ENCODE assay signal across 14 mouse cellular contexts in genomic region chr4:97838651-97839050, GRCm38 (mm10).
DNase-seq lines count a peak whose midpoint lies in the region; ATAC-seq and TF ChIP-seq lines count a peak whose summit lies in the region.
"Had no signal": no experiment of that assay in that cellular context is flagged by ENCODE, and none has a peak within 500 bp of the region (broad histone marks: within the 10 kb centered on the region; RNA-seq: fewer than 3 reads in every experiment).

No protein-coding gene starts in this region.

- no peak overlapping the region for H3K4me3 ChIP-seq in heart, embryonic 12.5 days
- H3K4me3 ChIP-seq in testis, adult 2 months (ENCODE audit: control insufficient read depth, low read depth, low read length): no peak overlapping the region
- H3K4me3 ChIP-seq in kidney, postnatal 0 days (replicated peaks; ENCODE audit: low read depth, low read length): no peak overlapping the region
- H3K4me3 ChIP-seq in midbrain, postnatal 0 days (ENCODE audit: low read depth, low read length): no peak overlapping the region
- H3K4me3 ChIP-seq: midbrain, embryonic 13.5 days had no signal

- no peak overlapping the region for H3K4me2 ChIP-seq in heart, embryonic 12.5 days
- no peak overlapping the region for H3K4me2 ChIP-seq in kidney, postnatal 0 days (ENCODE audit: low read length)
- no peak overlapping the region for H3K4me2 ChIP-seq in midbrain, postnatal 0 days (ENCODE audit: low read depth, low read length, poor library complexity, severe bottlenecking)
- H3K4me2 ChIP-seq: midbrain, embryonic 13.5 days had no signal

- H3K27ac ChIP-seq in heart, embryonic 12.5 days (ENCODE audit: poor library complexity, severe bottlenecking): peak overlapping the region; percentile 92
- peak overlapping the region; percentile 68 for H3K27ac ChIP-seq in testis, adult 2 months (ENCODE audit: control insufficient read depth, insufficient read depth, low read depth, low read length)
- peak overlapping the region; percentile 58; the same call in 1 of the 2 replicates for H3K27ac ChIP-seq in kidney, postnatal 0 days
- H3K27ac ChIP-seq in midbrain, postnatal 0 days (ENCODE audit: low read depth, low read length): no peak overlapping the region

- TF ChIP-seq CTCF in testis, adult 2 months (IDR thresholded peaks at IDR 0.05; ENCODE audit: control insufficient read depth, insufficient read depth, insufficient replicate concordance, low read depth, low read length): no peak
- no peak for TF ChIP-seq CTCF in kidney, postnatal 0 days (IDR thresholded peaks at IDR 0.05; ENCODE audit: low read depth)
- no peak for TF ChIP-seq CTCF in midbrain, postnatal 0 days (IDR thresholded peaks at IDR 0.05)

- ATAC-seq in heart, embryonic 12.5 days (ENCODE audit: insufficient number of reproducible peaks, low FRiP score): no peak
- 0 out of 2 replicates have a peak, but pooled peaks have one; percentile 55 for ATAC-seq in kidney, postnatal 0 days (replicated peaks; ENCODE audit: low FRiP score, low read depth)
- no peak for ATAC-seq in midbrain, postnatal 0 days (ENCODE audit: low FRiP score)
- ATAC-seq: midbrain, embryonic 13.5 days had no signal

- no peak for DNase-seq in heart, postnatal 4 days
- no peak for DNase-seq in testis, postnatal 14 days (ENCODE audit: low spot score)
- no peak for DNase-seq in kidney, postnatal 0 days (ENCODE audit: low spot score)
- no peak for DNase-seq in frontal cortex, postnatal 25 days (ENCODE audit: low spot score in 2 of 2)
- DNase-seq in ovary, postnatal 36 days (ENCODE audit: low spot score): no peak
- DNase-seq in midbrain, postnatal 0 days (ENCODE audit: low spot score): no peak
- DNase-seq: cerebellum, adult 9-10 months; gastrocnemius, postnatal 25 days; right cerebral cortex, adult 18-20 months; thymus, adult 2 months had no signal

- WGBS in heart, embryonic 12.5 days: 66% methylated on average over 3 of the region's 3 CpGs
- 59% methylated on average over 3 of the region's 3 CpGs for WGBS in kidney, postnatal 0 days
- 66% methylated on average over 3 of the region's 3 CpGs for WGBS in midbrain, postnatal 0 days

- H3K9me3 ChIP-seq in heart, embryonic 12.5 days (replicated peaks): no peaks in the 10 kb centered on the region
- no peaks in the 10 kb centered on the region for H3K9me3 ChIP-seq in kidney, postnatal 0 days (replicated peaks; ENCODE audit: low read length)
- H3K9me3 ChIP-seq in midbrain, postnatal 0 days (ENCODE audit: low read length): no peaks in the 10 kb centered on the region
- H3K9me3 ChIP-seq: midbrain, embryonic 13.5 days had no signal

- peaks cover 78% of the 10 kb centered on the region for H3K4me1 ChIP-seq in heart, embryonic 12.5 days (replicated peaks)
- peaks cover 2% of the 10 kb centered on the region; the same call in 1 of the 2 replicates for H3K4me1 ChIP-seq in testis, adult 2 months (ENCODE audit: control insufficient read depth, insufficient read depth, low read length)
- peaks cover 17% of the 10 kb centered on the region for H3K4me1 ChIP-seq in kidney, postnatal 0 days (replicated peaks; ENCODE audit: insufficient read depth, low read length)
- H3K4me1 ChIP-seq in midbrain, postnatal 0 days (ENCODE audit: insufficient read depth, low read length): 0 out of 2 replicates have a peak, but pooled peaks cover 4% of the 10 kb centered on the region

- H3K9ac ChIP-seq in heart, embryonic 12.5 days: no peak overlapping the region
- H3K9ac ChIP-seq in kidney, postnatal 0 days (ENCODE audit: low read depth, low read length): no peak overlapping the region
- no peak overlapping the region for H3K9ac ChIP-seq in midbrain, postnatal 0 days (replicated peaks; ENCODE audit: low read length, poor library complexity, severe bottlenecking)
- H3K9ac ChIP-seq: midbrain, embryonic 13.5 days had no signal

- TF ChIP-seq POLR2A in testis, adult 2 months (IDR thresholded peaks at IDR 0.05; ENCODE audit: control insufficient read depth, low read depth, low read length): no peak

- H3K36me3 ChIP-seq in heart, embryonic 12.5 days: peaks cover 5% of the 10 kb centered on the region
- H3K36me3 ChIP-seq in testis, adult 2 months (ENCODE audit: control insufficient read depth, insufficient read depth, low read length): no peaks in the 10 kb centered on the region
- no peaks in the 10 kb centered on the region for H3K36me3 ChIP-seq in kidney, postnatal 0 days (ENCODE audit: insufficient read depth, low read length)
- H3K36me3 ChIP-seq in midbrain, postnatal 0 days (ENCODE audit: insufficient read depth, low read length): no peaks in the 10 kb centered on the region
- H3K36me3 ChIP-seq: midbrain, embryonic 13.5 days had no signal

- no peaks in the 10 kb centered on the region for H3K27me3 ChIP-seq in heart, embryonic 12.5 days (replicated peaks)
- H3K27me3 ChIP-seq in testis, adult 2 months (ENCODE audit: control insufficient read depth, insufficient read depth, low read length): no peaks in the 10 kb centered on the region
- no peaks in the 10 kb centered on the region for H3K27me3 ChIP-seq in kidney, postnatal 0 days (ENCODE audit: insufficient read depth, low read length)
- no peaks in the 10 kb centered on the region; the same call in 1 of the 2 replicates for H3K27me3 ChIP-seq in midbrain, postnatal 0 days (ENCODE audit: insufficient read depth, low read length)
- H3K27me3 ChIP-seq: CH12.LX had no signal
